Mouse (Mus musculus): Measurements from ENCODE around the gene Clca1. TPM values are rescaled to one million over a fixed set of nuclear protein-coding genes. Genes with fewer than 3 reads are reported as not detected.
"Not testable (repeated sequence)": the region's sequence is repeated elsewhere in the genome, so short reads cannot be mapped to it uniquely, and the experiment has no call there.

Gene Clca1
- not detected for total RNA-seq (2021)

- intact Hi-C loops (cut with DNase I): no loop called here
- DNase-seq: no peak
These were observed at the start of gene Clca1 for GRCm38 (mm10) chr3:145032676-145033075. Clca1 (minus strand) TSS chr3:145032776.

GRCm38 (mm10) chr3:145080904-145081303 lies 48.3 kb upstream of the Clca1 start:
- intact Hi-C loops (cut with DNase I): no loop called here
- no peak for DNase-seq

GRCm38 (mm10) chr3:145078405-145078804 lies 45.8 kb upstream of the Clca1 start:
- DNase-seq: no peak
- intact Hi-C loops (cut with DNase I): no loop called here

GRCm38 (mm10) chr3:145072339-145072738 lies 39.8 kb upstream of the Clca1 start:
- intact Hi-C loops (cut with DNase I): no loop called here
- DNase-seq: no peak

- intact Hi-C loops (cut with DNase I): no loop called here
These were observed 36.4 kb upstream of the Clca1 start for GRCm38 (mm10) chr3:145068964-145069363.

GRCm38 (mm10) chr3:145055138-145055537 lies 22.6 kb upstream of the Clca1 start:
- DNase-seq; intact Hi-C loops (cut with DNase I): not testable (repeated sequence)

More at GRCm38 (mm10) chr3:145068964-145069363, 36.4 kb upstream of the Clca1 start:
- DNase-seq: no peak

- intact Hi-C loops (cut with DNase I): no loop called here
- DNase-seq: no peak
These were observed 17.2 kb upstream of the Clca1 start for GRCm38 (mm10) chr3:145049820-145050219.

- no peak for DNase-seq
- intact Hi-C loops (cut with DNase I): no loop called here
These were observed 6.2 kb upstream of the Clca1 start for GRCm38 (mm10) chr3:145038813-145039212.

GRCm38 (mm10) chr3:145028036-145028435 lies 4.5 kb downstream of the Clca1 start:
- no peak for DNase-seq
- intact Hi-C loops (cut with DNase I): loop anchor here (5.0 to 10.0 kb wide), 3 partner anchors 104 to 293 kb away; no protein-coding TSS in a partner anchor

GRCm38 (mm10) chr3:145026750-145027149 lies 5.8 kb downstream of the Clca1 start:
- intact Hi-C loops (cut with DNase I): loop anchor here (5.0 to 10.0 kb wide), 3 partner anchors 106 to 292 kb away; no protein-coding TSS in a partner anchor
- peak; percentile 34 to 65 for DNase-seq

GRCm38 (mm10) chr3:145017807-145018206 lies 14.8 kb downstream of the Clca1 start:
- DNase-seq: no peak
- intact Hi-C loops (cut with DNase I): no loop called here

- intact Hi-C loops (cut with DNase I): no loop called here
- peak in 1 of 2 experiments; percentile 3 for DNase-seq
These were observed 28.2 kb downstream of the Clca1 start for GRCm38 (mm10) chr3:145004422-145004821.

GRCm38 (mm10) chr3:145000912-145001311 lies 31.7 kb downstream of the Clca1 start:
- intact Hi-C loops (cut with DNase I): no loop called here
- DNase-seq: no peak

- DNase-seq: no peak
- intact Hi-C loops (cut with DNase I): no loop called here
These were observed 39.5 kb downstream of the Clca1 start for GRCm38 (mm10) chr3:144993055-144993454.

- no peak for DNase-seq
- intact Hi-C loops (cut with DNase I): no loop called here
These were observed 40.0 kb downstream of the Clca1 start for GRCm38 (mm10) chr3:144992618-144993017.

GRCm38 (mm10) chr3:144985890-144986289 lies 46.7 kb downstream of the Clca1 start:
- DNase-seq: no peak
- intact Hi-C loops (cut with DNase I): no loop called here

GRCm38 (mm10) chr3:144980551-144980950 lies 52.0 kb downstream of the Clca1 start:
- intact Hi-C loops (cut with DNase I): no loop called here
- no peak for DNase-seq

GRCm38 (mm10) chr3:144977631-144978030 lies 54.9 kb downstream of the Clca1 start:
- intact Hi-C loops (cut with DNase I): no loop called here
- no peak for DNase-seq

GRCm38 (mm10) chr3:144976091-144976490 lies 56.5 kb downstream of the Clca1 start:
- DNase-seq: peak; percentile 2 to 14
- intact Hi-C loops (cut with DNase I): no loop called here

GRCm38 (mm10) chr3:144974945-144975344 lies 57.6 kb downstream of the Clca1 start, which contains the start of gene Clca4a:
Clca4a (minus strand) TSS chr3:144975045.
- intact Hi-C loops (cut with DNase I): no loop called here
- DNase-seq: no peak

GRCm38 (mm10) chr3:144971553-144972270 lies 60.9 kb downstream of the Clca1 start:
- intact Hi-C loops (cut with DNase I): no loop called here
- no peak for DNase-seq

- DNase-seq: no peak
- intact Hi-C loops (cut with DNase I): no loop called here
These were observed 62.8 kb downstream of the Clca1 start for GRCm38 (mm10) chr3:144969755-144970154.

Measured in heart, postnatal 10 days (tissue).